Mouse (Mus musculus): ENCODE data around the gene C7.
"Not testable (repeated sequence)": the region's sequence is repeated elsewhere in the genome, so short reads cannot be mapped to it uniquely, and the experiment has no call there.

The C7 gene

DNA sequence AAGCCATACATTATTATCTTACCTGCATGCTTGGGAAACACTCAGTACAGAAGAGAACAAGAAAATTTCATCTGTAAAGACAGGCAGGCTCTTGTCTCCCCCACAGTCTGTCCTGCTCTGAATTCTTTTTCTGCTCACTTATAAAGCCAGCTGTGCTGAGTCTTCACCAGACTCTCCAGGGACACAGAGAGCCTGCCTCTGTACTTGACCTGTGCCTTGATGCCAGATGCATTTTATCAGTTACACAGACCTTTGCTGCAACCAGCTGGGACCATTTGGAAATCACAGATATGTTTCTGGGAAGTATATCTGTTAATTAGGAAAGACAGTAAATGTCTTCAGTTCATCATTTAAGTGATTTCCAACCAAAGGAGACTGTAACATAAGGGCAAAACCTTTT lies at the start of gene C7:
TSS of gene C7 (minus strand) at position 106 of the 400 bp plus-strand sequence.
- no peak for DNase-seq (ENCODE audit: low read depth, low spot score)

DNA sequence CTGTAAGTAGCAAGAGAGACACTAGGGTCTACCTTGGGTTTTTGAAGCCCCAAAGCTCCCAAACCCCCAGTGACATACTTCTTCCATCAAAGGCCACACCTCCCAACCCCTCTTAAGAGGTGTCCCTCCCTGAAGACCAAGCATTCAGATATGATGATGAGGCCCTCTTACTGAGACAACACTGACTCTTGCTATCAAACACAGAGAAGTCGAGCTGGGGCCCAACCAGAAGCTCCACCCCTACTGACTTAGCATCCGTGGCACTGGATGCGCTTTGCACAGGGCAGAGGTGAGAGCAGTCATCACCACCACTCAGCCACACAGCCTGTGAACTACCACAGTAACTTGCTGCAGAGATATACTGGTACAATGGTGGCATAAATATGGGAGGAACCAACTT lies 49.1 kb upstream of the C7 start:
- no peak for DNase-seq (ENCODE audit: low read depth, low spot score)

DNA sequence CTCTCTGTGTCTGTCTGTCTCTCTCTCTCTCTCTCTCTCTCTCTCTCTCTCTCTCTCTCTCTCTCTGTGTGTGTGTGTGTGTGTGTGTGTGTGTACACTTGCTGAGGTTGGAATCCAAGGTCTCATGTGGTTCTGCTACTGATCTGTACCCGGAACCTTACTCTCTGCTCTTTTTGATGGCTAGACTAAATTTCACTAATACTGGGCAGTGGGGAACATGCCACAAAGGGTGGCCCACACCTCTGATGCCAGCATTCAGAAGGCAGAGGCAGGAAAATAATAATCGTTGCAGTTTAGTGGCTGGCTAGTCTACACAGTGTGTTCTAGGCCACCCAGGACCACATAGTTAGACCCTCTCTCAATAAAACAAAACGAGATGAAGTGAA lies 45.1 kb upstream of the C7 start:
- peak; percentile 51 for DNase-seq (ENCODE audit: low read depth, low spot score)

DNA sequence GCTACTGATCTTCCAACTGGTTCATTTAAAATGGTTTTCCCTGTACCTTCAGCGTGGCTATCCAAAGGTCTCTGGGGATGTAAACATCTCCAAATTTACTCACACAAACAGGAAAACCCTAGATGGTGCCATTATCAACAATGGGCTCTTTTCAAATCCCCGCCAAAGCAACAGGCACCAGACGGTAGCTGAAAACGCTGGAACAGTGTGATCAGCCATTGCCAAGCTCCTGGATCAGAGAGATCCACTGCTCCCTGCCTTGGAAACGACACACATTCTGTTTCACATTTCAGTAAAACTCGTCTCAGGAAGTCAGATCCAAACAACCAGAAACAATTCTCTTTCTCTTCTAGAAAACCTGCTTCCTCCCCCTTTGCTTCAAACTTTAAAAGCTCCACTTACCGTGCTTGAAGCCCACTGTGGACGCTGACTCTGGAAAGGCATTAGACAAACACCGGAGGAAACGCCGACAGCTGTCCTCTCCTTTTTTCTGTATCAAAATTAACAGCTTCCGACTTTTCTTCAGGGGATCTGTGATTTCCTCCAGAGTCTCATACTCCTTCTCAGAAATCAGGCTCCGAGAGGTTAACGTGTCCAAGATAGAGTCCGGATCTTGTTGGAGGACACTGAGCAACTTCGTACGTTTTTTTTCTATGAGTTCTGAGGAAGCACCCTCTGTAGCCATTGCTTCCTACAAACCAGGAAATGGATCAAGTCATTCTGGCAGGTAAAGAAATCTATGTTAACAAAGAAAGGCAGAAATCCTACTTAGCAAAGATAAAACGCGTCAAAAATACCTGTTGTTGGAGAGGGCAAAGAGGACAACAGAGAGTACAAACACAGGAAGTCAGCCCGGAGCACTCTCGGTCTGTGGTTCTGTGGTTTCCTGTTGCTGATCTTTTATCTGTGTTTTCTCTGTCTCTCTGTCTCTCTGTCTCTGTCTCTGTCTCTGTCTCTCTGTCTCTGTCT lies 44.4 kb upstream of the C7 start, which contains the start of gene Card6:
TSS of gene Card6 (minus strand) at position 854 of the 969 bp plus-strand sequence.
- DNase-seq (ENCODE audit: low read depth, low spot score): peak; percentile 76

DNA sequence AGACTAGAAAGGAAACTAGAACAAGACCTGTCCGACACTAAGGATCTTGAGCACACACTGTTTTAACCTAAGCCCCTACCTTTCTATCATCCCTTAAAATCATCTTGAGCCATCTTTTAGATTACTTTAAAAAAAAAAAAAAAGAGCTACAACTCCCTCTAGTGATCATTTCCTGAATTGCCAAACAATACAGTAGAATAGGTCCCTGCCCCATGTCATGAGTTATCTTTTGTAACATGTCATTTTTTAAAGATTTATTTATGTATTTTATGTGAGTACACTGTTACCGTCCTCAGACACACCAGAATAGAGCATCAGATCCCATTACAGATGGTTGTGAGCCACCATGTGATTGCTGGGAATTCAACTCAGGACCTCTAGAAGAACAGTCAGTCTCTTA lies 42.8 kb upstream of the C7 start:
- peak; percentile 79 for DNase-seq (ENCODE audit: low read depth, low spot score)

DNA sequence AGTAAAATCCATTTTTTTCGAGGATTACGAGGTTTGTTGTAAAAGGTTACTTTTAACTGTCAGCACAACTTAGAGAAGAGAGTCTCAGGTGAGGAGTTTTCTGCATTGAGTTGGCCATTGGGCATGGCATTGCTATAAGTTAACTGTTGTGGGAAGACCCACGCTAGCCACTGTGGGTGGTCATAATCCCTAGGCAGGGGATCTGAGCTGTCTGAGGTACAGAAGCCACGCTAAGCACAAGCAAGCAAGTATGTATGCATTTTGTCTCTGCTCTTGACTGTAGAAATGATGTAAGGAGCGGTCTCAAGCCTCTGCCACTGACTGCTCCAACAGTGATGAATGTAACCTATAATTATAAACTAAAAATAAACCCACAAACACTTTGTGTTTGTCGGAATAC lies 42.4 kb upstream of the C7 start:
- DNase-seq (ENCODE audit: low read depth, low spot score): no peak

DNA sequence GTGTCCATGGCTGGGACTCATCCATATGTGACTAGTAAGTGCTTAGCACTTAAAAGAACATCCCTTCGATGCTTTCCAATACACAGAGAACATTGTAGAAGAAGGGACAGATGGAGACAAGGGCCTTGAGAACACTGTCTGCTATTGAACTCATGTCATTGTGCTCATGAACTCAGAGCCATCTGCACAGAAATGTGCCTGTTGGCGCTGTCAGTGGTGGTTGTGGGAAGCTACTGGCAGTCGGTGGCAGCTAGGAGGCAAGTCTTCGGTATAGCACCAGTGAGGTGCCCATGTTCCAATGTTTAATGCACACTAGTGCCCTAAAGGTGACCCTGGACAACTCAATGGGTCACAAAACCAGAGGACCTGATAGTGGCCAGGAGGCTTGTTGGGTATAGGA lies 38.8 kb upstream of the C7 start:
- no peak for DNase-seq (ENCODE audit: low read depth, low spot score)

DNA sequence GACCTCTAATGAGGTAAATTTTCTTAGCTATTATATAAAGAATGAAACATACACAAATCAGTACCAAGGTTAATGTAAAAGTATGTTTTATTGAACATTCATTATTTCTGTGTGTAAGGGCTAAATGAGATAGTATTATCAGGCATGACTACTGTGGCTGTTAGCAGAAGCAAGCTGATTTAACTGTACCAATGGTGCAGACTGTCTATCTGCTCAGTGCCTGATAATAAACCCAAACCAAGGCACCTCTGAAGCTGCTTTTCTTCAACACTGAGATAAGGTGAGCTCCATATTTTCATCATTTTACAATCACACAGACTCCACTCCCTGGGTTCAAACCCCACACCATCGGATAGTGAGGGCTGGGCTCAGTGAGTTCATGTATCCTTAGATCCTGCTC lies 33.8 kb upstream of the C7 start:
- DNase-seq (ENCODE audit: low read depth, low spot score): no peak

DNA sequence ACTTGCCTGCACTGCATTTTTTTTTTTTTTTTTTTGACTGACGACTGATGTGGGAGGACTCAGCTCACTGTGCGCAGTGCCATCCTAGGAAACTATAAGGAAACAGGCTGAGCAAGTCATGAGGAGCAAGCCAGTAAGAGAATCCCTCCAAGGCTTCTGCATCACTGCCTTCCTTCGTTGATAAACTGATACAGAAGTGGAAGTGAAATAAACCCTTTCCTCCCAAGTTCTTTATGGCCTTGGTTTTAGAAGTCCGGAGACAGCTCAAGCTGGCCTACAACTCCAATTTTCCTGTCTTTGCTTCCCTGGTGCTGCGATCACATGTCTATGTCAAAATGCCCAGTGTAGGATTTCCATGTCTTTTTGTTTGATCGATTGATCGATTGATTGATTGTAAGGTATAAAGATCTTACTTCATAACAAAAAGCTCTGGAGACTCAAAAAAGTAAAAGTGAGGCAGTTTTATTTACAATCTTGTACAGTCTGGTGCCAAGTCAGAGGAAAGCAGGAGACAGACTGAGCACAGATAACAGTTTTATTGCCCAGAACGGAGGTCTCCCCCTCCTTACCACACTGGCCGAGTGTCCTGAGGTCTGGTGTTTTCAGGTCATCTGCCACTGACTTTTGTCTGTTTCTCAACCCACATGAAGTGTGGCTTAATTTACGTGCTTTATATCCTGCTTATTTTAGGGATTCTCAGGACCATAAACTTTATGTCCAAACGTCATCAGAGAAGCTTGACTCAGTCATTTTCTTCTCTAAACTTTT lies 32.2 kb upstream of the C7 start:
- DNase-seq (ENCODE audit: low read depth, low spot score): no peak

DNA sequence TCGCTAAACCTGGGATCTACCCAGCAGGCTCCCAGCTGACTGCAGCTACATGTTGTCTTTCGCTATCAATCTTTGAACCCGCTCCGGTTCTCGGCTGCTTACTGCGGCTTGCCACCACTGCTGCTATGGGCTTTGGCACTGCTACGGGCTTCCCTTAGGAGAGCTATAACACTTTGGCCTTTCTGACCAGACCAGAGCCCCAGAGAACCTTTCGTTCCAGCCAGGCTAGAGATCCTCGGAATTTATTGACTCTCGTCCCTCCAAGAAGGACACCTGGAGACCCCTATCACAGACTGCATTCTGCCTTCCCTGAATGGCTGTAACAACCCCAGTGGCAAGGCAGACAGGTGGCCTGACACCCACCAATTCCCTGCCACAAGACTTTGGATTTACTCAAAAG lies 26.6 kb upstream of the C7 start:
- no peak for DNase-seq (ENCODE audit: low read depth, low spot score)

DNA sequence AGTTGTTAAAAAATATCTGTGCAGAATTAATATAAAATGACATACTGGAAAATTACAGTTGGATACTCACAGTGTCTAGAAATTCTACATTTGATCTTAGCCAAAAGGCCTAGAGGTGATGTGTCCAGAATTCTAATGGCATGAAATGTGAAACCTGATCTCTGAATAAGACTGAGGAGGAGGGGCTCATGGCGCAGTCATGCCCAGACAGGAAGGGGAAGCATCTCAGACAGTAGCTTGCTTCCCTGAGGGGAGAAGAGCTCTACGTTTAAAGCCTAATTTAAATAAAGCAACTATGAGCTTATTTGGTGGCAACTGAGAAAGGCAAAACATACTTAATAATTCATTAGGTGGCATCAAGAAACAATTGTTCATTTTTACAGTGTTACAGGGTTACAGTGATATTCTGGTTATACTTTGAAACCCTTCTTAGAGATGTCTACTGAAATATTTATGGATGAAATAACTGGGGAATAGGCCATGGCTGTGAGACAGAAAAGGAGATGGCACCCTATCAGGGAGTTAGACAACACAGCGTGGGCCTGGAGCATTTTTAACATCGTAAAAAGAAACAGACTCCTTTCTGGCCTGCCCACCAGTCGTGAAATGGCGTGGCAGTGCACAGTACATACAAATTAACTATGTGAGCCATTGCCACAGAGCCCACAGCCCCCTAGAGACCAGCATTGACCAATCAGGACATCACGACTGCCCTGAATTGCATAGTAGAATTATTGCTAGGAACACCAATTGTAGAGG lies 25.5 kb upstream of the C7 start:
- DNase-seq (ENCODE audit: low read depth, low spot score): no peak

DNA sequence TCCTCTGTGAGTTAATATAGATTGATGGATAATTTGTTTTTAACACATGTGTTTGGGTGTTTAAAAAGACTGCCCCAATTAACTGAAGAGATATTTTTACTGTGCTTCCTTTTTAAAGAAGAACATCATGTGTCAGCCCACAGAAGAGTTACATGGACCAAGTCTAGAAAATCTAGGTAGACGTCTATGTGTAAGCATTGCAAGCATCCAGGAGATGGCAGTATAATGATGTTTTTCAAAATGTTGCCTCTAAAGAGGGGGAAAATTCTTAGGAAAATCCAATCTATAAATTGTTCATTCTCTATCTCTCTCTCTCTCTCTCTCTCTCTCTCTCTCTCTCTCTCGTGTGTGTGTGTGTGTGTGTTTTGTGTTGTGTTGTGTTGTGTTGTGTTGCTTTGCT lies 22.6 kb upstream of the C7 start:
- peak; percentile 33 for DNase-seq (ENCODE audit: low read depth, low spot score)

DNA sequence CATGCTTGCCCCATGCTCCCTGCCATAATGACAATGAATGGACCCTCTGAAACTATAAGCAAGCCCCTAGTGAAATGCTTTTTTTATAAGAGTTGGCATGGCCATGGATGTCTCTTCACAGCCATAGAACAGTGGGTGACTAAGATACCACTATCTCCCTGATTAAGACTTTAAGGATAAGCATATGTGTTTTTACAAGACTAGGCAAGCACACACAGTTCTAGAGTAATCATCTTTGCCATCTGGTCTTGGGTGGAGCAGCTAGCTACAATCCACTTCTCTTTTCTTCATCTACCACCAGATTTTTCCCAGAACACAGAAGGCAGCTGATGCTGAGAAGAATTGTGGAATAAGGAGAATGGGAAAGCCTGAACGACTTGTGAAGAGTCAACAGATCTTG lies 17.7 kb upstream of the C7 start:
- no peak for DNase-seq (ENCODE audit: low read depth, low spot score)

DNA sequence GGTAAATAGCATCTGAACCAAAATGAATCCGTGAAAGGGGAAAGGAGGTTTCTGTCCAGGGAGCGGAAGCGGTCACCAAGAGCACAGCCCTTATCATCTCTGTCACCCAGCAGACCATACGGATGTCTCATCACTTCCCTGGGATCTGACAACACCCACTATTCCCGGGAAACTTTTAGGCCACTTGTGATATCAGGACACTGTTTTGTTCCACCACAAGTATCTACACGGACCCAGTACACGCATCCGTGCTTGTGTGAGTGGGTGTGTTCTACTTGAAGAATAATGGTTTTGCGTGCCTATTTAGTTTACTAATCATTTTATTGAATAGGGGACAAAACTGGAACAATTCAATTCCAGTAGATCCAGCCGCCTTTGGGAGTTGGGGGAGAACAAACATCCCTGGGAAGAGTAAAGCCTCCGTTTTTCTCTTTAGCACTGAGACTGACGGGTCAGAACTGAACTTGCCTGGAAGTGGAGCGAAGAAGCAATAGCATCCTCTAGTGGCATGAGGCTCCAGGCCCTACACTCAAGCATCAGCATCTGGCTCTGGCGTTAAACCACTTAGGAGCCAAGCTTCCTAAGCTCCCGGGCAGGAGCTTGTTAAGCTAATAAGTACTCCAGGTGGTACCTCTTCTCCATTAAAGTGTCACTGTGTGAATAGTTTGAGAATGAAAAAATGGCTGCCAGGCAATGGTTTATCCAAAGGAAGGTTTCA lies 5.4 kb upstream of the C7 start:
- no peak for DNase-seq (ENCODE audit: low read depth, low spot score)

DNA sequence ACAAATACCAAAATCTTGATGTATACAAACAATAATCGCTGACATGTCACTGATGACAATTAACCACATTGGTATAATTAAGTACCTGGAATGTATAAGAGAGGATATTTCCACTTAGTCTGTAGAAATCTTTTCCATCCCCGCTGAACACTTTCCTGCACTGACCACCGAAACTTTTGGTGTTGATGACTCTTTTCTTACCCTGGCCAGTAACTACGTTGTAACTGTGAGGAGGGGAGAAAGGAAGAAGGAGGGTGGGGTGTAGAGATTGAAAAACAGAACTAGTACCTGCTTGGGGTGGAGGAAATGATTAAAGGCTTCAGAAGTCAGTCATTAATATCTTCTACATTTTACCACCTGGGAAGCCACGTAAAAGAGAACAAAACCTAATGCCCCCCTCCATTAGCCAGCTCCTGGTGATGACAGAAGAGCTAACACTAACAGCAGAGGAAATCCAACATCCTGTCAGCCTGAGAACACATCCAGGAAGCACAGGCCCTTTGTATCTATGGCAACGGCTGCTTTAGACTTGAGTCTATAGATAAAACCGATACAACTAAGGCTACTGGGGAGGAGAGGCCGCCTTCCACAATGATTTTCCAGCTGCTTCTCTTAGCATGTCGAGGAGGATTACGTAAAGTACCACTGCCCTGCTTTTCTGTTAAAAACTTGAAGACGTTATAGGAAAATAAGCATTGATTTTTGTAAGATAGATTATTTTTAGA lies 17.8 kb downstream of the C7 start:
- DNase-seq (ENCODE audit: low read depth, low spot score): no peak

DNA sequence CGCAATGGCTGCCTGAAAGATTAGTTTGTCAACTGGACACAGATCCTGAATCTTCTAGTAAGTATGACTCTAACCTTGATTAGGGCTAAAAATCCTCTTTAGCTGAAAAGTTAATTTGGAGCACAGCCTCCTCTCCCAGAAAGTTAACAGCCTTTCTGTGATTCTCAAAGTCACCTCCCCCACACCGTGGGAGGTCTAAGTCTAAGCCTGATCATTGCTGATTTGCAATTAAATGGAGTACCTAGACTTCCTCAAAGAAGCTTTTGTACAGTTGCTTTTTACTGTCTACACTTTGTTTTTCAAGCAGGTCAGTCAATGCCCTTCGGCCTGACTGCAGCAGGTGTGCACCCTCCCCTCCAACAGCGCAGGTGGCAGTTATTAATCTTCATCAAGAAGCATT lies 34.3 kb downstream of the C7 start:
- DNase-seq (ENCODE audit: low read depth, low spot score): no peak

DNA sequence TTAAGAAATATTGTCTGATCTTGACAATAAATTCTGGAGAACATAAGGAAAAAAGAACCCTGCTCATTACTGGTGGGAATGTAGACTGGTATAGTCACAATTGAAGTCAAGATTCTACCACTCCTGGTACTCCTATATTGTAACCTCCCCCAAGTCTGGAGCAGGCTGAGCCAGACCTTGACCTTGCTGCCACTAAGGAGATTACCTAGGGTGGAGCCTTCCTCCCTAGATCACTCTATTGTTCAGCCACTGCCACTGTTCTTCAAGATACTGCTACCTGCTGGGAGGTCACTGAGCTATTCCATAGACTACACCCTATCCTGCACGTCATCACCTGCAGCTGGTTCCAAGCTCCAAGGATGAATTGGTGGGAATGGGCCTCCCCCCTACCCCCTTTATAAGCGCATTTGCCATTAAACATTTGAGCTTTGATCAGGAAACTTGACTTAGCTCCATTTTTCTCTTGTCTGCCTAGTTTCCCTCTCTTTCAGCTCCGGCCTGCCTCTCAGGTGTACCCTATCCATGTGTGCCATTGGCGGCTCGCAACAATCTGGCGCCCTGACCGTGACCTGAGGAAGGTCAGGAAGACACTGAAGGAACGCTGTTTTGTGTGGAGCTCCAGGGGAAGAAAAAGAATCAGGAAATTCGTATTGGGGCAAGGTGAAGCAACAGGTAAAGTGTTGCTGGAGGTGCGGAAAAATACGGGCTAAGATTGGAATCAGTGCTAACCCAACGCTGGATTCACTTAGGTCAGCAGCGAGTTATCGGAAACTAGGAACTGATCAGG lies 39.9 kb downstream of the C7 start:
- DNase-seq (ENCODE audit: low read depth, low spot score): not testable (repeated sequence)

DNA sequence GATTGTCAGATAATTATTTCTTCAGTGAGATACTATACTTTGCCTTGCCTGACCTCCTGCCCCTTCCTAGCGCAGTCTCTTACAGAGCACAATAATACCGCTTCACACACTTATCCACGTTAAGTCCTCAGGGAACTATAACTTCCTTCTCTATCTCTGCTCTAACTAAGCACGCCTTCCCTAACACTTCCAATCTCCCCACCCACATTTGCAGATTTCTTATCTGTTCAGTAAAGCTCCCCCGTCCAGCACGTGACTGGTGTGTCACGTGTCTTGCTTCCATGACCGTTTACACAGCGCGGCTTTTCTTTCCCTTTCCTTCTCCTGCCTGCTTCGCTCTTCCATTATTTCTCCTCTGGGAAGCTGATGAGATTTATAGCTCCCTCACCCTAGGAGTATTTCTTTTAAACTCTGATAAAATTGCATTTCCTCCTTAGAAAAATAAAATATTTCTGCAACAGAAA lies 53.9 kb downstream of the C7 start:
- DNase-seq (ENCODE audit: low read depth, low spot score): no peak

DNA sequence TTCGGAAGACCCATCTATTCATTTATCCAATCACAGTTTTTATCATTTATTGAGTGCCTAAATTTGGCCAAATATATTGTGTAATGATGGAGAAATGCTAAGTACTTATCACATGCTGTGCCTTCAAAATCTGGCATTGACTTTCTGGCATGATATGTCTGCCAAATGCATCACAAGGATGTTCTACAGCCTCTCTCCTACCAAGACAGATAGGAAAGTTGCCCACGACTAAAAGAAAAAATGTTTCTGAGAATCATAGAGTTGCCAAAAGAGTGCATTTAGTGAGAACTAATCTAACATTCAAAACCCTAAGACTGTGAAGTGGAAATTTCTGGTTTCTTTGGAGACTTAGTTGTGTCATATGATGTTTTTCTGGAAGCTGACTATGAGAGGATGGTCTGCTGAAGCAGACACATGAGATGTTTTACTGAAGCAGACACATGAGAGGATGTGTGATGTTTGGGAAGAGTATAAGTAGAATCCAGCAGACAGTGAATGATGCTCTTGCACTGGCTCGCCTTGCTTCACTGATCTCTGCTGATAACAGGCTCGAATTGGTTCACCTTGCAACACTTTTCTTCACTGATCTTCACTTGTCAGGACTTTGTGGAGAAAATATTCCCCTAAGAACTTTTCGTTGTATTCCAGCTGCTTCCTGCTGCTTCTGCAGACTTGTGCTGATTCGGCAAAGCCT lies 59.9 kb downstream of the C7 start:
- DNase-seq (ENCODE audit: low read depth, low spot score): no peak

Data from A20 (cell line).